Mouse (Mus musculus): ENCODE data around the gene Emd. TPM values are rescaled to one million over a fixed set of nuclear protein-coding genes. Genes with fewer than 3 reads are reported as not detected.

Emd gene
- polyA plus RNA-seq, 1 experiment from 2014 or later, result 25.5 TPM

- WGBS, result 16% methylated on average over 38 of the region's 38 CpGs
- Histone ChIP-seq H3K36me3 (peaks cover 4% of the 10 kb centered on the region; the same call in 1 of the 2 replicates), H3K4me2 (peak overlapping the region; percentile 49), H3K9me3 (no peaks in the 10 kb centered on the region), H3K4me1 (no peaks in the 10 kb centered on the region), H3K9ac (peak overlapping the region; percentile 48), H3K27me3 (replicated peaks) (no peaks in the 10 kb centered on the region), H3K27ac (peak overlapping the region; percentile 90), H3K4me3 (replicated peaks) (peak overlapping the region; percentile 53)
- ATAC-seq (ENCODE audit: insufficient read depth, low FRiP score, low read depth), result peak; percentile 85
Observed at GRCm38 (mm10) chrX:74246213-74246681, 8.2 kb upstream of the Emd start.

- Histone ChIP-seq H3K9ac (0 out of 2 replicates have a peak overlapping the region, but pooled peaks have one; percentile 19), H3K4me3 (replicated peaks) (peak overlapping the region; percentile 53), H3K36me3 (no peaks in the 10 kb centered on the region), H3K4me2 (peak overlapping the region; percentile 43), H3K27ac (peak overlapping the region; percentile 90), H3K4me1 (no peaks in the 10 kb centered on the region), H3K27me3 (replicated peaks) (no peaks in the 10 kb centered on the region), H3K9me3 (no peaks in the 10 kb centered on the region)
- ATAC-seq (ENCODE audit: insufficient read depth, low FRiP score, low read depth), result peak; percentile 20
- 17% methylated on average over 15 of the region's 15 CpGs for WGBS
Observed at GRCm38 (mm10) chrX:74246693-74247092, 7.8 kb upstream of the Emd start.

DNA sequence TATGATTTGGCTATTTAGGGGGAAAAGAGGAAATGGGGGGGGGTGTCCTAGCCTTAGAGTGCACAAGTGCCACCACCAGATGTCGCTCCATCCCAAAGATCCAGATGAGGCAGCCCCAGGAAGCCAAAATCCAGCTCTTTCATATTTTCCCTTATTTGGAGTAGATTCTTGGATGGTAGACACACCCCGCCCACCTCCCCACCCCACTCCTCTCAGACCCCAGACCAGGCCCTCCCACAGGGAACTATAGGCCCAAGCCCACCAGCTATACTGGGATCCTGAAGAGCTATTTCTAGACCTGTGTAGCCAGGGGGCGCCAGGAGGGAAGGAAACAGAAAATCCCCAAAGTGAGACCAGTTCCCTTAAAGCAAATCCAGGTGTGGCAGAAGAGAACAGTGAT lies 5.8 kb upstream of the Emd start:
- 0 out of 2 replicates have a peak overlapping the region, but pooled peaks have one; percentile 16 for H3K9ac ChIP-seq
- H3K4me2 ChIP-seq, result peak overlapping the region; percentile 61
- peak overlapping the region; percentile 82 for H3K27ac ChIP-seq
- H3K9me3 ChIP-seq, result no peaks in the 10 kb centered on the region
- peak overlapping the region; percentile 42 for H3K4me3 ChIP-seq (replicated peaks)
- no peaks in the 10 kb centered on the region for H3K27me3 ChIP-seq (replicated peaks)
- no peaks in the 10 kb centered on the region for H3K4me1 ChIP-seq
- WGBS, result 7% methylated on average over 3 of the region's 3 CpGs
- ATAC-seq (ENCODE audit: insufficient read depth, low FRiP score, low read depth), result no peak
- no peaks in the 10 kb centered on the region for H3K36me3 ChIP-seq

DNA sequence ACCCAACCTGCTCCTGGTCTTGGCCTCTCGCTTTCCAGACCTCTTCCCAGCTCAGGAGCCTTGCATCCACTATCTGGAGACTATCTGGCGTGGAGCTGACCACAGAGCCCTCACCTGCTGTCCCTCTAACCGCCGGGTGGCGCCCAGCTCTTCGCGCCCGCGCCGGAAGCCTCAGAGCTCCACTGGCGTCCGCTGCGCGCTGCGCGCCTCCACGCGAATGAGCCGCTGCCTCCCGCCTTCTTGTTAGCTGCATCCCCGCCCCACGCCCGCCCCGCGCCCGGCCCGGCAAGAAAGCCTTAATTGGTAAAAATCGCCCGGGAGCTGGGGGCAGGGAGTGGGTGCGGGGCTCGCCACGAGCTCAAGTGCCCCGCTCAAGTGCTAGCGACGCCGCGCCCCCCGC lies 4.9 kb upstream of the Emd start, which contains the start of gene Flna:
Gene Flna (minus strand): TSS at position 206 of the 400 bp plus-strand sequence.
- H3K36me3 ChIP-seq, result no peaks in the 10 kb centered on the region
- no peak for ATAC-seq (ENCODE audit: insufficient read depth, low FRiP score, low read depth)

GRCm38 (mm10) chrX:74254888-74255565 lies 540 bp downstream of the Emd start:
- no peaks in the 10 kb centered on the region for H3K4me1 ChIP-seq
- ATAC-seq (ENCODE audit: insufficient read depth, low FRiP score, low read depth), result peak; percentile 50
- no peaks in the 10 kb centered on the region for H3K9me3 ChIP-seq
- H3K27me3 ChIP-seq (replicated peaks), result no peaks in the 10 kb centered on the region
- H3K36me3 ChIP-seq, result peaks cover 2% of the 10 kb centered on the region; the same call in 1 of the 2 replicates
- peak overlapping the region; percentile 39; the same call in 1 of the 2 replicates for H3K9ac ChIP-seq
- 27% methylated on average over 31 of the region's 31 CpGs for WGBS
- peak overlapping the region; percentile 93 for H3K27ac ChIP-seq
- H3K4me3 ChIP-seq (replicated peaks), result peak overlapping the region; percentile 58
- H3K4me2 ChIP-seq, result peak overlapping the region; percentile 60

More for the DNA sequence above, 4.9 kb upstream of the Emd start, which contains the start of gene Flna:
- H3K27ac ChIP-seq, result peak within 1 kb of the TSS; percentile 82
- peak within 1 kb of the TSS; percentile 61 for H3K4me2 ChIP-seq
- peak within 1 kb of the TSS; percentile 42 for H3K4me3 ChIP-seq (replicated peaks)
- H3K4me1 ChIP-seq, result no peaks in the 10 kb centered on the region
- no peaks in the 10 kb centered on the region for H3K27me3 ChIP-seq (replicated peaks)
- H3K9ac ChIP-seq, result 0 out of 2 replicates have a peak within 1 kb of the TSS, but pooled peaks have one; percentile 16
- WGBS, result 24% methylated on average over 37 of the region's 38 CpGs
- H3K9me3 ChIP-seq, result no peaks in the 10 kb centered on the region

GRCm38 (mm10) chrX:74257746-74258145 lies 3.3 kb downstream of the Emd start:
- Histone ChIP-seq H3K4me3 (replicated peaks) (no peak overlapping the region), H3K9ac (no peak overlapping the region), H3K4me2 (no peak overlapping the region), H3K4me1 (no peaks in the 10 kb centered on the region), H3K9me3 (no peaks in the 10 kb centered on the region), H3K27me3 (replicated peaks) (no peaks in the 10 kb centered on the region), H3K27ac (no peak overlapping the region), H3K36me3 (peaks cover 2% of the 10 kb centered on the region; the same call in 1 of the 2 replicates)
- ATAC-seq (ENCODE audit: insufficient read depth, low FRiP score, low read depth), result no peak
- WGBS, result 92% methylated on average over 3 of the region's 3 CpGs

DNA sequence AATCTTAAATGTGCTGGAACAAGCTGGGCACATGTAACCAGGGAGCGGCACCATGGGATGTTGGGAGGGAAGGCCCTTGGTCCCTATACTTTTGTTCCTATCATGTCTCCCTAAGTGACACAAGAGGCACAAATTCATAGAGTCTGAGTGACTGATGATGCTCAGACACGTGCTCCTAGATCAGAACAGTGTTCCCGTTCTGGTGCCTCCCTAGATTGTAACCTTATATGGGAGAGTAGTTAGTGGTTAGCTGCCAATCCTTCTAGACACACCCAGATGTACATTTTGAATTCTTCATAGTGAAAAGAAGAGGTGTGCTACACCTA lies 15.2 kb downstream of the Emd start:
- no peaks in the 10 kb centered on the region for H3K9me3 ChIP-seq
- no peaks in the 10 kb centered on the region for H3K4me1 ChIP-seq
- H3K4me3 ChIP-seq (replicated peaks), result peak overlapping the region; percentile 50
- no peak overlapping the region for H3K9ac ChIP-seq
- H3K4me2 ChIP-seq, result peak overlapping the region; percentile 51
- 33% methylated on average over 3 of the region's 3 CpGs for WGBS
- no peaks in the 10 kb centered on the region for H3K36me3 ChIP-seq
- peak overlapping the region; percentile 95 for H3K27ac ChIP-seq
- peak; percentile 20 for ATAC-seq (ENCODE audit: insufficient read depth, low FRiP score, low read depth)
- no peaks in the 10 kb centered on the region for H3K27me3 ChIP-seq (replicated peaks)

DNA sequence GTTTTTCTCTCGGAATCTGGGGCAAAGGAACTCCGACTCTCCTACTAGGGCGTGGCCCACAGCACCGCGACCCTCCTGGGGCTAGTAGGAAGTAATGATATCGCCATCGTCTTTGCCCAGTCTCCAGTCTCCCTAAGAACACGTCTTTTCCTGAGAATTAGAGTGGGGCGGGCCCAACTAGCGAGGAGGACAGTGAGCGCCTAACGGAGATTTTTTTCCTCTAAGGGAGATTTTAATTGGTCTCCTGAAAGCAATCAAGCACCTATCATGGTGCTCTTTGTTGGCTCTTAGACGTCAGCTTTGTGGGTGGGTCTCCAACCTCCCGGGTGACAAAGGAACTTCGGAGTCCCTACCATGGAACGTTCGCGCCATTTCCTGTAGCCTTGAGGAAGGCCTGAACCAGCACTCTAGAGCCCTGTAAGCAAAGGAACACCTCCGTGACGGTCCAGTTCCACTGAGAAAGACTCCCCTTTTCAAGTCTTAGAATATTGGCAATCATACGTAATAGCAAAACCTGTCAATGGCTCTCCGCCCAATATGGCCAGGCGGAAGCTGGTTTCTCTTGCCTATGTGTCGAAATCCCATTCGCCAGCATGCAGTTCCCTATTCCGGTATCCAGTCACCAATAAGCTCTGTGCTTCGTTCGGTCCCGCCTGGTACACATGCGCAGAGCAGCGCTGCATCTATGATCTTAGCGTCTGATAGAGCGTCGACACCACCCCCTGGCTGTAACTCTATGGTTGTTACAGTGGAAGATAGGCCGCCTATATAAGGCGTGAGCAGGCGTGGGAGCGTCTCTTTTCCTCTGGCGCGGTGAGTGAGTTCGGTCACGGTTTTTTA lies 15.8 kb downstream of the Emd start, which contains the start of gene Rpl10:
Gene Rpl10 (plus strand): TSS at position 751 of the 840 bp plus-strand sequence.
- peak within 1 kb of the TSS; percentile 50 for H3K4me3 ChIP-seq (replicated peaks)
- no peaks in the 10 kb centered on the region for H3K4me1 ChIP-seq
- peak; percentile 95 for ATAC-seq (ENCODE audit: insufficient read depth, low FRiP score, low read depth)
- WGBS, result 15% methylated on average over 42 of the region's 42 CpGs
- peak within 1 kb of the TSS; percentile 51 for H3K4me2 ChIP-seq
- no peaks in the 10 kb centered on the region for H3K9me3 ChIP-seq
- H3K27ac ChIP-seq, result peak within 1 kb of the TSS; percentile 95
- peak within 1 kb of the TSS; percentile 55; the same call in 1 of the 2 replicates for H3K9ac ChIP-seq
- H3K36me3 ChIP-seq, result no peaks in the 10 kb centered on the region
- H3K27me3 ChIP-seq (replicated peaks), result no peaks in the 10 kb centered on the region

- Histone ChIP-seq H3K27ac (peak overlapping the region; percentile 68), H3K27me3 (replicated peaks) (no peaks in the 10 kb centered on the region), H3K9me3 (no peaks in the 10 kb centered on the region), H3K4me2 (peak overlapping the region; percentile 43), H3K4me3 (replicated peaks) (peak overlapping the region; percentile 50), H3K4me1 (no peaks in the 10 kb centered on the region), H3K36me3 (no peaks in the 10 kb centered on the region), H3K9ac (peak overlapping the region; percentile 55; the same call in 1 of the 2 replicates)
- 13% methylated on average over 27 of the region's 27 CpGs for WGBS
- no peak for ATAC-seq (ENCODE audit: insufficient read depth, low FRiP score, low read depth)
Observed at GRCm38 (mm10) chrX:74270902-74271551, 16.5 kb downstream of the Emd start.

DNA sequence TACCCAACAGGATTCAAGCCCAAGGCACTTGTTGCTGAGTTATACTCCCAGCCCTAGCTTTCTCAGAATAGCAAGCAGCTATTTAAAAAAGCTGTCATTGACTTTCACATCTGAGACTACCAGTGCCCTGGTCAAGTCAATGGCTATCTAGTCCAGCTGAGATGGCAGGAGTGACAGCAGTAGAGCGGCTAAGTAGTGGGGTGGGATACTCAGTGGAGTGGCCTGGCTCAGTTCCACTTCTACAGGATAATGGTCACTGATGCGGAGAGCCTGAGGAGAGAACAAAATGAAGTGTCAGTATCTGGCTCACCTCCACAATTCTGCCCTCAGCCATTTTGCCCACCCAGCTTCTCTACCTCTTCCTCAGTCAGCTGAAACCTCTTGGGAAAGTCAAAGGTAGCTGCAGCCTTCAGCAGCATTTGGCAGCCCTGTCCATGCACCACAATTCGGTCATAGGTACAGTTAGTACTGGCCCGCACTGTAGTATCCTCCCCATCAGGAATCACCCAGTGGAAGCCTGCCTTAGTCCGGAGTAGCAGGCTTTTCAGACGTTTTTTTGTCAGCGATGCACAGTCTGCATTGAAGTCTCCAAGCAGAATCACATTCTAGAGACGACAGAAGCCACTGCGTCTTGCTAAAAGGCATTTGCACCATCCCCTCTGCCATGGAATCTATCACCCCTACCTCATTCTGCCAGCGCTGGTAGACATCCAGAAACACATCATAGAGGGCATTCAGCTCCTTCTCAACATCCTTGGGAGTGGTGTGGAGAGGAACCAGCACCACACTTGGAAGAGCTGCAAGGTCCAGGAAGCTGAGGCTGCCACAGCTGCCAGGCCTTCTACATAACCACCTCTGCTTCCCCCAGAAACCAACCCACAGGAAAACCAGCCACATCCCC lies 19.2 kb downstream of the Emd start:
- H3K9me3 ChIP-seq, result no peaks in the 10 kb centered on the region
- no peaks in the 10 kb centered on the region for H3K4me1 ChIP-seq
- H3K36me3 ChIP-seq, result no peaks in the 10 kb centered on the region
- H3K4me3 ChIP-seq (replicated peaks), result no peak overlapping the region
- peak overlapping the region; percentile 26; the same call in 1 of the 2 replicates for H3K27ac ChIP-seq
- WGBS, result 27% methylated on average over 10 of the region's 10 CpGs
- H3K27me3 ChIP-seq (replicated peaks), result no peaks in the 10 kb centered on the region
- no peak overlapping the region for H3K4me2 ChIP-seq
- H3K9ac ChIP-seq, result no peak overlapping the region
- ATAC-seq (ENCODE audit: insufficient read depth, low FRiP score, low read depth), result no peak

DNA sequence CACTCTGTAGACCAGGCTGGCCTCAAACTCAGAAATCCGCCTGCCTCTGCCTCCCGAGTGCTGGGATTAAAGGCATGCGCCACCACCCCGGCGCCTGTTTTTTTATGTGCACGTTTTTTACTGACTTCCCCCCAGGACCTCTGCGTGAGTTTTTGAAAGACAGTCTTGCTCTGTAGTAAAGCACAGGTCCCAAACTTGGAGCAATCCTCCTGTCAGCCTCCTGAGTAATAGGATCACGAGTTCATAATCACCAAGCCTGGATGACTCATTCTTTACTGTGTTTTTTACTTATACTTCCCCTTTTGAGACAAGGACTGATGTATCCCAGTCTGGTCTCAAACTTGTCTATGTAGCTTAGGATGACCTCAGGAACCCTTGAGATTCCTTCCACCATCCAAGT lies 23.4 kb downstream of the Emd start:
- ATAC-seq (ENCODE audit: insufficient read depth, low FRiP score, low read depth), result no peak
- H3K9ac ChIP-seq, result no peak overlapping the region
- no peaks in the 10 kb centered on the region for H3K36me3 ChIP-seq
- no peaks in the 10 kb centered on the region for H3K27me3 ChIP-seq (replicated peaks)
- H3K4me1 ChIP-seq, result no peaks in the 10 kb centered on the region
- no peaks in the 10 kb centered on the region for H3K9me3 ChIP-seq
- H3K27ac ChIP-seq, result no peak overlapping the region
- no peak overlapping the region for H3K4me3 ChIP-seq (replicated peaks)
- no peak overlapping the region for H3K4me2 ChIP-seq
- WGBS, result 60% methylated on average over 8 of the region's 8 CpGs
